Mouse (Mus musculus) right cerebral cortex, postnatal 10 days (tissue): ENCODE results near the gene Ppm1d.

Experiments used
- DNase-seq, 2 experiments: peaks; one replicate each; pipeline ENCODE4 v3.0.0; 2021; ENCODE audit warnings: low spot score in 2 of 2

Ppm1d gene

GRCm38 (mm10) chr11:85329167-85329894 is 18.3 kb downstream of the Ppm1d start:
- peak; percentile 63 to 66 for DNase-seq

DNA sequence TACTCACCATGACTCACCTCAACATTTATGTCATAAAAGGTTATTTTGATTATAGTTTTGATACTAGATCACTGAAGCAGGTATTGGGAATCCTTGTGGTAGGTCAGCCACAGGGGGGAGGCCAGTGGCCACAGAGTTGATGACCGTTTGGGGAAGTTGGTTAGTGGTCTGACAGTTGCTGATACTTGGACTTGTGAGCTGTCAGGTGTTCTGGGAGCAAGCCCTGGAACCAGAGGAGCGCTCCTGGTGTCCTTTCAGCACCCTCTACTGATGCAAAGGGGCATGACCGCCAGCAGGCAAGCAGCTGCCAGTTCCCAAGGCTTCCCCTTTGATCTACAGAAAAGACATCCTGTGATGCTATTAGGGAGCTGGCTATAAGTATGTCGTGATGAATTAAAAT is 23.7 kb downstream of the Ppm1d start:
- peak; percentile 34 to 45 for DNase-seq

DNA sequence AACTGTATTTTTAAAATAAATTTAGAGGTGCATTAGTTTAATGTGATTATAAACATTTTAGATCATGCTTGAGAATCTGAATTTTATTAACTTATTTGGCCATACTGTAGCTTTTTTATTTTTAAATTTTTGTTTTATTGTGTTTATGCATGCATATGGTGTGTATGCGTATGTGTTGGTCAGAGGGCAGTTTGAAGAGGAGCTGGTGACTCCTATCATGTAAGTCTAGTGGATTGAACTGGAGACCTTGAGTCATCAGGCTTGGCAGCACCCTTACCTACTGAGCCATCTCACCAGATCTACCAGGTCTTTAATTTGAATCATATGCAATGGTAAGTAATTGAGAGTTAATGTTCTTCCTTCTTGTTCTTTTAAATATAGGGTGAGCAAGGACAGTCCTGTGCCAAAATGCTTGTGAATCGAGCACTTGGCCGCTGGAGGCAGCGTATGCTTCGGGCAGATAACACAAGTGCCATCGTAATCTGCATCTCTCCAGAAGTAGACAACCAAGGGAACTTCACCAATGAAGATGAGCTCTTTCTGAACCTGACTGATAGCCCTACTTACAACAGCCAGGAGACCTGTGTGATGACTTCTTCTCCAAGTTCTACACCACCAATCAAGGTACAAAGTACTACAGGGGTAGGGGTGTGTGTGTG is 28.3 kb downstream of the Ppm1d start:
- DNase-seq = no peak

DNA sequence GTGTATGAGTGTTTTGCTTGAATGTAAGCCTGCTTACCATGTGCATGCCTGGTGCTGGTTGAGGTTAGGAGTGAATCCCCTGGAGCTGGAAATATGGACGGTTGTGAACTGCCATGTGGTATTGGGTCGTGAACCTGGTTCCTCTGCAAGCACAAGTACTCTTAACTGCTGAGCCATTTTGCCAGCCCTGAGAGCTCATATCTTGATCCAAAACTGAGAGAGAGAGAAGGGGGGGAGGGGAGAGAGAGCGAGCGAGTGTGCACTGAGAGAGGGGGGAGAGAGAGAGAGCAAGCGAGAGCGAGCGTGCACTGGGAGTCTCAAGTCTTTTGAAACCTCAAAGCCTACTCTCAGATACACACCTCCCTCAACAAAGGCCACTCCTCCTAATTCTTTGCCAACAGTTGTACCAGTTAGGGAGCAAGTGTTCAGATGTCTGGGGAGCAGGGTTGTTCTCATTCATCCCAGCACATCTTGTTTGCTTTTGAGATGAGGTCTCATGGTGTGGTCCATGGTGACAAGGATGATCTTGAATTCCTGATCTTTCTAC is 29.1 kb downstream of the Ppm1d start:
- DNase-seq = no peak

DNA sequence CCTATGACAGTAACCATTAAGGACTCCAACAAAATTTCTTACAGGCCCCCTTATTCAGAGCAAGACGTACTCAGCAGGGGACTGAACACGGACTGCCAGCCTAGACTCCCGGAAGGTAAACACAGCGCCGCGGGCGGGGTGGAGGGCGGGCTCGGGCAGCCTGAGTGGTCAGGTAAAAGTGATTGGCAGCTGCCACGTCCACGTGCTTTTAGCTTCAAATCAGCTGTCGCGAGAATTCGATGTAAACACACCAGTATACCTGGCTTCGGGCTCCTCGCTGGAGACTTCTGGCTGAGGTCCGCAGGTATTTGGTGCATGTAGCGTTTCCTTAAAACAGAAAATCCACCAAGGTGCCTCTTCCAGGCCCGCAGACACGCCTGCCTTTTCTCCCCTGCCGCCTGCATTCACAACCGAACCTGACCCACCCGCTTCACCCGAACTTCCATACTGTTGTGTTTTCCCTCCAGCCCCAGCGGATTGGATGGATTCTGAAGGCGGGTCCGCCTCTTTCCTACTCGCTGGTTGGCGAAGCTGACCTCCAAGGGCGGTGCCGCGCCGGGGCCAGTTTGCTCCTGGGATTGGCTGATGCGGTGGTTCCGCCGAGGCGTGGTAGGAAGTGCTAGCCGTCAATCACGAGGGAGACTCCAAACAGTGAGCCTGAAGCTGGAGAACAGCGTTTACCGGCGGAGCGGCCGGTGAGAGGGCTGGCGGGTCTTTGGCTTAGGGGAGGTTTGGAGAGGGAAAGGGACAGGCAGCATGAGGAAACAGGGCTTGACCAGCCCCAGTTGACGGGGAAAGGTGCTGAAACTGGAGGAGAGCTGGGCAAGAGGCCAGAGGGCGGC is 41.7 kb downstream of the Ppm1d start, which contains the start of gene Bcas3:
Bcas3 (plus strand) TSS at position 629 of the 842 bp plus-strand sequence.
- DNase-seq = peak; percentile 100

DNA sequence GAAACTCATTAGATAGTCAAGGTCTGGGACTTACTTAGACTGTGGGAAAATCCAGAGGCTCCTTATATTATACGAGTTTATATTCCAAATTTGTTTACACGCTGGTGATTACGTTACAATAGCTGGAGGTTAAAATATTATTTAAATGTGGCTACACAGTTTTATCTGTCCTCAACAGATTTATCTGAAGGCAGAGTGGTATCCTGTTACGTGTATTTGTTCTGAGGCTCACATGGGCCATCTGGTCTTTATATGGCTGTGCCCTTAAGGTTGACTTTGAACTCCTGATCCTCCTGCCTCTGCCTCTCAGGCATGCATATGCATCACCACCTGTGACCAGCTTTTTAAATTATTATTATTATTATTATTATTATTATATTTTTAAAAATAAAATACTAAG is 42.8 kb downstream of the Ppm1d start:
- DNase-seq = no peak

DNA sequence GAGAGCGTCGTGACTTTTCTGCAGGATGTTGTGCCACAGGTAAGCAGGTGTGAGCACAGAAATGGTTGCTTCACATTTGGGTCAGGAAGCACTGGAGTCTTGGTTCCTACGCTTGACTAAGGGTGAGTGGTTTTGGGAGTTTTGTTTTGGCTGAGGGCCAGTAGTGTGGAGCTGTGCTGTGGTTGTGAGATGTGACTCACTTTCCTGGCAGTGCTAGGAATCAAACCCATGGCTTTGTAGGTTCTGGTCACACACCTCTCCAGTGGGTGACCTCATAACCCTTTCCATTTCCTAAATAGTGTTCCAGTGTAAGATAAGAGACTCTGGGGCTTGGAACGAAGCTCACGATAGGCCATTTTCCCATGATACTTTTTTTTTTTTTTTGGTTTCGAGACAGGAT is 48.6 kb downstream of the Ppm1d start:
- no peak for DNase-seq

GRCm38 (mm10) chr11:85361621-85362020 is 50.6 kb downstream of the Ppm1d start:
- DNase-seq = no peak

- no peak for DNase-seq
Observed at GRCm38 (mm10) chr11:85366168-85366567, 55.1 kb downstream of the Ppm1d start.

DNA sequence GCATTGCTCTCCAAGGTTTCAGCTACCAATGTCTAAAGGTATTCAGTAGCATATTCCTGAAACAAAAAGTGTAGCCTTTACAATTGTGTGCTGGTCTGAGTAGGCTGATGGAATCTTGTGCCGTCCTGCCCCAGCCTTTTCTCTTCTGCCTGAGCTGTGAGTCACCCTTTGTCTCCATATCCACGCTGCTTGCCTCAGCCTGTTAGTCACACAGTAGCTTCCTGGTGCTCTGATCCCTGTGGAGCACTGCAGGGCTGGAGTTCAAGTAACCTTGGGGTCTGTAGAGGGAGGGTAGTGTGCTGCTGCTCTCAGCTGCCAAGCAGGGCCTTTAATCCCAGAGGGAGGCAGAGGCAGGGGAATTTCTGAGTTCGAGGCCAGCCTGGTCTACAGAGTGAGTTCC is 56.8 kb downstream of the Ppm1d start:
- DNase-seq = no peak

DNA sequence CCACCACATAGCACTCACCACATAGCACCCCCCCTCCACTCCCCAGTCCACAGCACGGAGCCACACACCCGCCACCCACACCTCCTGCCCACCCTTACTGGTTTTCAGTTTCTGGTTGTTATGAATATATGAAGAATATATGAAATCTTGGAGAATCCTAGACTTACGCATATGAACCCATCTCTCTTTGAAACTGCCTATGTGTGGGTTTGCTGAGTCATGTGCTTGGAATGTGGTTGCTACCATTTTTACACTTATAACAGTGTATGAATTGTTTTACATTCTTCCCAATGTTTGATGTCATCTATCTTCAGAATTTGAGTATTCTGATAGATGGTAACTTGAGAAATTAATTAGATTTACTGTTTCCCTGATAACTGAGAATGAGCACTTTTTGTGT is 68.0 kb downstream of the Ppm1d start:
- no peak for DNase-seq

DNA sequence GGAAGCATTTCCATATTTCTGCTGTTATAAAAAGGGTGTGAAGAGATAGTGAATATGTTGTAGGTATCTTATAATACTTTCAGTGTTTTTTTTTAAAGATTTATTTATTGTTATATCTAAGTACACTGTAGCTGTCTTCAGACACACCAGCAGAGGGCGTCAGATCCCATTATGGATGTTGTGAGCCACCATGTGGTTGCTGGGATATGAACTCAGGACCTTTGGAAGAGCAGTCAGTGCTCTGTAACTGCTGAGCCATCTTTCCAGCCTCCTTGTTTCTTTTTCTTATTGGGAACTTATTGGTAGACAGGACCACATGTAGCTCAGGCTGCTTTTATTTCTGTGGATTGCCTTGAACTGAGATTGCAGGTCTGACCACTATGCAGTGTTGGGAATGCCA is 69.0 kb downstream of the Ppm1d start:
- no peak for DNase-seq

DNA sequence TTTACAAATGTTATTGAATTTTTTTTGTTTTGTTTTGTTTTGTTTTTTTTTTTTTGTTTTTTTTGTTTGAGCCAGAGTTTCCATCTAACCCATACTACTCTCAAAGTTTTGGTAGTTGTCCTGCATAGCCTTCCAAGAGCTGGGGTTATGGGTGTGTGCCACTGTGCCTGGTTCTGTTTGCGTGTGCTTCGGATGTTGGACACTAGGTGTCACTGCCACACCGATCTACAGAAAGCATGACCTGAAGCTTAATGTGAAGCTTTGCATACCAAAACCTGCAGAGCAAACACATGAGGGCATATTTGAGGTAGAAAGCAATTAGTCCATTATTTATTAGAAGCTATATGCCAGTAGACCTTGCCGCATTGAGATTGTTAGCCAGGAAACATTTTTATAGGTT is 71.0 kb downstream of the Ppm1d start:
- DNase-seq = peak; percentile 73 to 80

DNA sequence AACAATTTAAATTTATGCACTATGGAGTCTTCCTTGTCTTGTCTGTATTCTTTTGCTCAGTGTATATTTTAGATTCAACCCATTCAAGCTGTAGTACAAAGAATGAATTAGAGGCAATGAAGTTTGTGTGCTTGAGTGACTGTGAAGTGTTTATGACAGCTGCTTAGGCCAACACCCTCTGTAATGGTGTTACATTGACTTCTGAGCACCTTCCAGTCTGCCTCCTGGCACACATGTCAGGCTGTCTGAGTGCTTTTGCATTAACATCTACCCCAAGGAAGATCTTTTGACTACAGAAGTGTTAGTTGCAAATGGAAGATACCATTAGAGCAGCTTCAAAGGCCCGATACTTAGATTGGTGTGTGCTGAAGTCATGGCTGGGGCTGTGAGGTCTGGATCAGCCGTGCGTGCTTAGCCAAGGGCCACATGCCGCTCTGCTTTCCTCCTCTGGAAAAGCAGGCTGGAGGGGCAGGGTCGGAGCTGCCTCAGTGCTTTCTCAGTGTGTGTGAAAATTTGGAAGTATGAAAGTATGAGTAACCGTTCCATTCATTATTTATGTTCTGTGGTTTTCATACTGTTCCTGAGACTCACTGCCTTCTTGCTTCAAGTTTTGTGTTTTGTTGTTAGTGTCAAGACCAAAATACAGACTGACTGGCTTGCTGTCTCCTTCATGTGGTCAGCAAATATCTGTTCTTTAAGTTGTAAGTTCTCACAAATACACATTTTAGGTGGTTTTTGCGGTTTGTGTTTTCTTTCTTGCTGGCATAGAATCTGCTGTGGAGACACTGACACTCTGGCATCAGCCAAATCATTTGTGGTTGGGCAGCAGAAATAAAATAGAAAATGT is 73.2 kb downstream of the Ppm1d start:
- DNase-seq = no peak

GRCm38 (mm10) chr11:85392179-85392863 is 81.3 kb downstream of the Ppm1d start:
- no peak for DNase-seq

GRCm38 (mm10) chr11:85392864-85393220 is 81.8 kb downstream of the Ppm1d start:
- DNase-seq = no peak

DNA sequence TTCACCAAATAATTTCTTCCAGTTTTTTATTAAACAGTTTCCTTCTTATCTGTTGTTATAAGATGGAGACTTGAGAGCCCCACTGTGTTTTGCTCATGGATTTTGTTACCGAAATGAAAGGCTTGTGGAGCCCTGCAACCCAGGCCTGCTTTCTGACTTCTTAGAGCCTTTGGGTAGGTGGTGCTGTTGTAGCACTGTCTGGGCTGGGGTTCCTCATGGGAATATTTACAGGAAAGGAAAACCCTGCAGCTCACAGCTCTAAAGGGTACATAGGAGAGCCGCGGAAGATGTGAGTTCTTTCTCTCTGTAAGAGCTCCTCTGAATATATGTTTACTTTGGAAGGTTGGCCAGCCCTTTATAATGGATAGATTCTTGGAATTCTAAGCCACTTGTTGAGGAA is 82.9 kb downstream of the Ppm1d start:
- DNase-seq = no peak

- DNase-seq = no peak
Observed at GRCm38 (mm10) chr11:85395361-85395760, 84.3 kb downstream of the Ppm1d start.
